Mouse (Mus musculus) mature B cell (primary cell): ENCODE measurements around the gene Zfp318.

Source experiments
- in situ Hi-C: fragments of 300-500 bp; cut with MboI; formaldehyde crosslinking; loops from 2 replicates; pipeline ENCODE4 v1.14.3; 2019

The Zfp318 gene

DNA sequence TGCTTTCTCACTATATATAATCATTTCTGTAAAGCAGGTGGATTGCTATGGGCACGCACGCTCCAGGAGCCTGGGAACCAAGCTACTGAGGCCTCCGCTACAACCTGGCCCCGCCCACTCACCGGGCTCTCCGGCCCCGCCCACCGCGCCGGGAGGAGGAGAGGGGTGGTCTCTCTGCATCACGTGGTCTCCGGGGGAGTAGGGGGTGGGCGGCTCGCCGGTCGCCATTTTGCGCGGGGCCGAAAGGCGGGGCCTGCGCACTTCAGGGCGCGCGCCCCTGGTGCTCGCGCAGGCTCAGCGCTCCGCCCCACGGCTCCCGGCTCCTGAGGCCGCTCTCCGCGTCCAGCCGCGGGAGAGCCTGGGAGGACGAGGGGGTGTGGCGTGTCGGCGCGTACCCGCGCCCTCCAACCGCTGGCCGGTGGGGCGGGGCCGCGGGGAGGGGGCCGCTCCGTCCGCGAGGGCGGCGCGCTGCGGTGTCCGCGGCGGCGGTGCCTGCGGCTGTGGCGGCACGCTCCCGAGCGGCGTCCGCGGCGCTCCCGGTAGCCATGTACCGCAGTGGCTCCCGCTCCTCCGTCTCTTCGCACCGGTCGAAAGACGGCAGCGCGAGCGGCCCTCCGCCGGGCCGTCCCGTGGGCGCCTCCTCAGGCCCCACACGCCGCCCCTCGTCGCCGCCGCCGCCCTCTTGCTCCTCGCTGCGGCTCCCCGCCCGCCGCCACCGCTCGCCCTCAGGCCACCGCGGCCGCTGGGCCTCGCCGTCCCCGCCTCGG is at the start of gene Zfp318:
Gene Zfp318 (plus strand): TSS at position 438 of the 767 bp plus-strand sequence.
- in situ Hi-C loops = no loop called here

DNA sequence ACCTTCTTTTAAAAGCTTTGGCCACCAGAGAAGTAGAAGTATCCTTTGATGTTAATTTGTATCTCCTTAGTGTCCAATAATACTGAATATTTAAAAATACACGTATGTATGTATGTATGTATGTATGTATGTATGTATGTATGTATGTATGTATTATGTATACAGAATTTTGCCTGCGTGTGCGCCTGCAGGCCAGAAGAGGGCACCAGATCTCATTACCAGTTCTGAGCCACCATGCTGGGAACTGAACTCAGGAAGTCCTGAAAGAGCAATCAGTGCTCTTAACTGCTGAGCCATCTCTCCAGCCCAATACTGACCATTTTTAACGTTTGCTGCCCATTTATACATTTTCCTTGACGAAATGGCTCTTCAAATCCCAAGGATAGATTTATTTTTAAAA is 47.1 kb upstream of the Zfp318 start:
- in situ Hi-C loops = no loop called here

DNA sequence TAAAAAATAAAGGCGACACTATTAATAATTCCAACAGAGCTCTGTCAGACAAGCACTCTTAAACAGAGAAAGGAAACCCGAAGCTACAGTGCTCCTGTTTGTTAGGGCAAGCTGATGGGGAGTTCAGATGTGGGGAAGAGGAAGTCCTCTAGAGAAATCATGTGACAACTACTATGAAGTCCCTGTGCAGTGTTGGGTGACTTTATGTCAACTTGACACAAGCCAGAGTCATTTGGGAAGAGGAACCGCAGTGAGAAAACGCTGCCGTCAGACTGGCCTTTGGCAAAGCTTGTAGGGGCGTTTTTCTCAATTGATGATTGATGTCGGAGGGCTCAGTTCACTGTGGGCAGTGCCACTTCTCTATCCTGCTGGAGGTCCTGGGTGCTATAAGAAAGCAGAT is 42.3 kb upstream of the Zfp318 start:
- in situ Hi-C loops = no loop called here

DNA sequence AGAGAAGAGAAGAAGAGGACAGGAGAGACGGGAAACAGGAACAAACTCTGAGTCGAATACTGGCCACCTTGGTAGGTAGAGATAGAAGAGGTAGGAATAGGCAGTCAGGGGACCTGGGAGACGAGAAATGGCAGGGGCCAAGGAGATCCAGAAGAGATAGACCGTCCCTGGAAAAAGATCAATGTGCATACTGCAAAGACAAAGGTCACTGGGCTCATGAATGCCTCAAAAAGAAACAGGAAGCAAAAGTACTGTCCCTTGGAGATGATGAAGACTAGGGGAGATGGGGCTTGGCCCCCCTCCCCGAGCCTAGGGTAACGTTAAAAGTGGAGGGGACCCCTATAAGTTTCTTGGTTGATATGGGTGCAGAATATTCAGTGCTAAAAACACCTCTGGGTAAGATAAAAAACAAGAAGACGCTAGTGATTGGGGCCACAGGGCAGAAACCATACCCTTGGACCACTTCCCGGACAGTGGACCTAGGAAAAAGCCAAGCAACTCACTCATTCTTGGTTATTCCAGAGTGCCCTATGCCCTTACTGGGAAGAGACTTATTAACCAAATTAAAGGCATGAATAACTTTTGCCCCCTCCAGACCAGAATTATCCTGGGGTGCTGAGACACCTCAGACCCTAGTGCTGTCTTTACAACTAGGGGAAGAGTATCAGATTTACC is 32.4 kb upstream of the Zfp318 start:
- in situ Hi-C loops = no loop called here

DNA sequence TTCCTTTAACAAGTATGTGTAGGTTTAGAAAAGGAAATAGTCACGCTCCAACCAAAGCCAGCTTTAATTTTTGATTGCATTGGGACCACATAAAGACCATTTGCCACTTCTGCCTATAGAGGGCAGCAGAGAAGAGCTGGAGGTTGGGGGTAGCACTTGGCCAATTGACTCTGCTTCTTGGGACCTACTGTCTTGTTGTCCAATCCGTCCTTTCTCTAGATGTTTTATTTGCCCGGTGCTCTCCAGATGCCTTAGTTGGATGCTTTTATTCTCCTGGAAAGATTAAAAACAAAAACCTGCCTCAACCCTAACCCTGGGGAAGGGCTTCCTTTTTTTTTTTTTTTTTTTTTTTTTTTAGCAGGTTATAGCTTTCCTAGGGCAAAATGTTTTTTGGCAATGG is 11.7 kb upstream of the Zfp318 start:
- in situ Hi-C loops = no loop called here

DNA sequence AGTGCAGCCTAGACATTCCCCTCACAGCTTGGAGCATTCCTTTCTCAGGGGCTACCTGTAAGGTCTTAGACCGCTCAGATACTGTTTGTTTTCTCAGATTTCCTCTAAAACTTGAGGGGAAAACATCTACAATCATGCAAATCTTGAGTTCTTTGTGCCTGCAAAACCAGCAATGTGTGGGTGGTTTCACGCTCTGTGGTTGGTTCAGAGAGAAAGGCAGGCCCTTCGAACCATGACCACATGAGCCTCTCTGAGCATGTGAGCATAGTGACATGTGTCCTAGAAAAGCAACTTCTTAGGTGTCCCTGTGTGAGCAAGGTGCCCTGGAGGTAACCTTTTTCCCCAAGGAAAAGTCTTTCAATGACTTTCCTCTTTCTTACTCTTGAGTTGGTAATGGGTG is 5.0 kb upstream of the Zfp318 start:
- in situ Hi-C loops = no loop called here

DNA sequence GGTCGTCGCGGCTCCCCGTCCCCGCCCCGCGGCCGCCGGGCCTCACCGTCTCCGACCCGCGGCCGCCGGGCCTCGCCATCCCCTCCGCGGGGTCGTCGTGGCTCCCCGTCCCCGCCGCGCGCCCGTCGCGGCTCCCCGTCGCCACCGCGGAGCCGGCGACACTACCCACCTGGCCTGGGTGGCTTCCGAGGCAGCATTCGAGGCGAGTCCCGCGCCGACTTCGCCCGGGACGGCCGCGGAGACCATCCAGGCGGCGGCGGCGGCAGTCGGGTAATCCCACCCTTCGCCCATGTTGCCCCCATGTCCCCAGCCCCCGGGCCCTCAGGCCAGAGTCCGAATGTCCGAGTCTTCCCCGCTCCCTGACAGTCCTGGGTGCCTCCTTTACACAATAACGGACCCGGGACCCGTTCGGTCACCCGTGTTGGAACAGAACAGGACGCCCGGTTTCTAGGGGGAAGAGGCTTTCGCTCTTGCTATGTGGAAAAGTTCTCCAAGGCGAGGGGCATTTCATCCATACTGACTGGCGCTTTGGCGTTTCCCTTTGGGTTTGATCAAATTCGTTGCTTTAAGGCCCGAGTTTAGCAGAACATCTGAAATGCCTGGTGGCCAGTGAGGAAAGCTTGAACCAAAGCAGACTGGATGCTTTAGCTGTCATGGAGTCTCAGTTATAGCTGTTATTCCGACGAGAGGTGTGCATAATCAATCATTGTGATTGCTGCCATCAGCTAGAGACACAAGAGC is 700 bp downstream of the Zfp318 start:
- in situ Hi-C loops = no loop called here

DNA sequence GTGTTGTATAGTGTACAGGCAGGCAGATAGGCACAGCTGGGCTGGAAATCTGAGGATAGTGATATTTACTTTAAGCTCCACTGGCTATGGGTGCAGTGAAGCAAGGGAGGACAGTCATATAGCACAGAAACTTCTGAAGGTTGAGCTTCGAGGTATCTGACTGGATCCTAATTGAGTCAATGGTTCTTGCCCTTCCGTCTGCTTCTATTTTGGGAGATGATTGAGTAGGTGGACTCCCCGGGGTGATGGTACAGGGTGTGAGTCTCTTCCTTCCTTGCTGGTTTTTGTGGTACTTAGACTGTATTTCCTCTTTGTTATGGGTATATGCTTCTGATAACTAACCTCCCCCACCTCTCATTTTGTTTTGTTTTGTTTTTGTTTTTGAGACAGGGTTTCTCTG is 4.7 kb downstream of the Zfp318 start:
- in situ Hi-C loops = no loop called here

DNA sequence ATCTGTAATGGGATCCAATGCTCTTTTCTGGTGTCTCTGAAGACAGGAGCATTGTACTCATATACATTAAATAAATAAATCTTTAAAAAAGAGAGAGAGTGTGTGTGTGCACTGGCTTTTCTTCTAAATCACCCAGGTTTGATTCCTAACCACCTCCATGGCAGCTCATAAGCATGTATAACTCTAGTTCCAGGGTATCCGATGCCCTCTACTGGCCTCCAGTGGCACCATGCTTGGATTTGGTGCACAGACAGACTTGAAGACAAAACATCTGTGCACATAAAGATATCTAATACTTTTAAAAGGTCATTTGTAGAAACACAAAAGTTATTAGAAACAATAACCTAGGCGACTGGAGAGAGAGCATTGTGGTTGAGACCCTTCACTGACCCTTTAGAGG is 9.5 kb downstream of the Zfp318 start:
- in situ Hi-C loops = no loop called here

DNA sequence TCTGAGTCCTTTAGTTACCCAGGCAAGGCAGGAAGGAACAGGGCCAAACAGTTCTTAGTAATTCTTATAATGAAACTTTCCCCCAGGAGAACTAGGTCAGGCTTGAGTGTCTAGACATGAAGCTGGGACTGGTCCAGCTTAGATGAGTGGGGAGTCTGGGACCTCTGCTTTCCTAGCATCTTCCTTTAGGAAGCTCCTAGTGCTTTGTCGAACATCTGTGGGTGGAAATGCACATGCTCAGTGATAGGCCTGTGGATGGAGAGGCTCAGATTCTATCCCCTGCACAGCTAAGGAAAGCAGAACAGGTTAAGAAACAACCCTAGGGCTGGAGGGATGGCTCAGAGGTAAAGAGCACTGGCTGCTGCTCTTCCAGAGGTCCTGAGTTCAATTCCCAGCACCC is 11.1 kb downstream of the Zfp318 start:
- in situ Hi-C loops = no loop called here

DNA sequence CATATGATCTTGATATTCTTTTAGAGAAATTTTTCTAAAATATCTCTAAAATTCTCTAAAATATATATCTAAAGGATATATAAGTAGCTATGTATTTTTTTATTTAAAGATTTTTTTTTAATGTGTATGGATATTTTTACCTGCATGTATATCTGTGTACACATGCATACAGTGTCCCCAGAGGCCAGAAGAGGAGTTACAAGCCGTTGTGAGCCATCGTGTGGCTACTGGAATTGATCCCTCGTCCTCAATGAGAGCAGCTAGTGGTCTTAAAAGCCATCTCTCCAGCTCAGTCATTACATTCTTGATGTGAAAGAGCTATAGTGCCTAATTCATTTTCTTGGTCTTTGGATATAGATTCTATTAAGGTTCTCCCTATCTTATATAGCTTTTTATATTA is 24.9 kb downstream of the Zfp318 start:
- in situ Hi-C loops = loop anchor here (5.0 kb wide), 1 partner anchor 141 kb away; no protein-coding TSS in a partner anchor

DNA sequence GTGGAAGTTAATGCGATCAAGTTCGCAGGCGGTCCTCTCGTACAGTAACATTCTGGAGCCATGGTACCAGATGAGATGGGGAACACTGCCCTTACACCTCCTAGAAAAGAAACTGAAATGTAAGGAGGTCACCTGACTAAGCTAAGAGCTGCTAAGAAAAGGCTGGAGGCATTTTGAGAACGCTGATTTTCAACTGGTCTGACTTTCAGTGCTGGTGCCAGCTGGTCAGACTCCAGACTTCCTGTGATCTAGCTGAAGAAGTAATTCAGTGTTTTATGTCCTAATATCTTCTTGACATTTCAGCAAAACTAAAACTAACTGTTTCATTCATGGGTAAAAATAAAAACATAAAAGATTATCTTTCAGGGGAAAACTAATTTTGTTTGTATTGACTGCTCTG is 35.1 kb downstream of the Zfp318 start:
- in situ Hi-C loops = no loop called here

DNA sequence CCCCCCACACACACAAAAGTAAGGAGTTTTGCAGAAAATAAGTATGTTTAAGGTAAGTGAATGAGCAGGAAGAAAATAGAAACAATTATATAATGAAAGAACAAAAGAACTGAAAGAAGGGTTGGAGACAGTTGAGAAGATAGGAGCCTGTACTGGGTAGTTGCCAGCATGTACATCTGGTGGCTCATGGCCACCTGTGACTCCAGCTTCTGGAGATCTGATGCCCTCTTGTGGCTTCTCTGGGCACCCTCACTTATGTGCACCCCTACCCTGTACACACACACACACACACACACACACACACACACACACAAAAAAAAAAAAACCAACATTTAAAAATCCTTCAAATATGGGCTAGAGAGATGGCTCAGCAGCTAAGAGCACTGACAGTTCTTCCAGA is 36.2 kb downstream of the Zfp318 start:
- in situ Hi-C loops = no loop called here

DNA sequence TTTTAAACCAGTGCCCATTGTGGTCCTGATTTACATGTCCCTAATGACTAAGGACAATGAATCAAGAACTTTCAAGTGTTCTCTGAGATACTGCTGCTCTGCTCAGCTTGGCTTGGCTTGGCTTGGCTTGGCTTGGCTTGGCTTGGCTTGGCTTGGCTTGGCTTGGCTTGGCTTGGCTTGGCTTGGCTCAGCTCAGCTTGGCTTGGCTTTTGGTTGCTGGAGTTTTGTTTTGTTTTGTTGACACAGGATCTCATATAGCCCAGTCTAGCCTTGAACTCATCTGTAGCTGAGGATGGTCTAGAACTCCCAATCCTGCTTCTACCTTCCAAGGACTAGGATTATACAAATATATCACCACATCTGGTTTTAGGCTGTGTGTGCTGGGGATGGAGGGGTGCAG is 43.0 kb downstream of the Zfp318 start:
- in situ Hi-C loops = no loop called here

DNA sequence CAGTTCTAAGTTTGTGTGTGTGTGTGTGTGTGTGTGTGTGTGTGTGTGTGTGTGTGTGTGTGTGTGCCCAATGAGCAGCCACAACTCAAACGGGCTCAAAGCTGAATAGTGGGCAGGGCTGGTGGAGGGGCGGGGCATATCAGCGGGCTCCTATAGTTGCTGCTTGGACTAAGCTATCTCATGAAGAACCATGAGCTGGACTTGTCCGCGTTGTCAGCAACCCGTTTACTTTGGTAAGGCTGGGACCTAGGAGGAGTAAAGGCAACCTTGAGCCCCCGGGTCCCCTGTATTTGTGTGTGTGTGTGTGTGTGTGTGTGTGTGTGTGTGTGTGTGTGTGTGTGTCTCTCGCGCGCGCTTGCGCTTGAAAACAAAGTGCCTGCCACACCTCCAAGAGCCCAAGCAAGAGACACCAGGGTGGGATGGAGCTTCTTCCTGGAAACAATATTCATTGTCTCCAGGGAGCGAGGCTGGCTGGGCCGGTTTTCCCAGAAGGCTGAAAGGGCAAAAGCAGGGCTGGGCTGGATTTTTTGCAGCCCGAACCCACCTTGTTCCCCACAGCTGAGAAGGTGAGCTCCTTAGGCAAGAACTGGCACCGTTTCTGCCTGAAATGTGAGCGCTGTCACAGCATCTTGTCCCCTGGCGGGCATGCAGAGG is 45.4 kb downstream of the Zfp318 start, which contains the start of gene Crip3:
Gene Crip3 (plus strand): TSS at position 166 of the 654 bp plus-strand sequence.
- in situ Hi-C loops = no loop called here

DNA sequence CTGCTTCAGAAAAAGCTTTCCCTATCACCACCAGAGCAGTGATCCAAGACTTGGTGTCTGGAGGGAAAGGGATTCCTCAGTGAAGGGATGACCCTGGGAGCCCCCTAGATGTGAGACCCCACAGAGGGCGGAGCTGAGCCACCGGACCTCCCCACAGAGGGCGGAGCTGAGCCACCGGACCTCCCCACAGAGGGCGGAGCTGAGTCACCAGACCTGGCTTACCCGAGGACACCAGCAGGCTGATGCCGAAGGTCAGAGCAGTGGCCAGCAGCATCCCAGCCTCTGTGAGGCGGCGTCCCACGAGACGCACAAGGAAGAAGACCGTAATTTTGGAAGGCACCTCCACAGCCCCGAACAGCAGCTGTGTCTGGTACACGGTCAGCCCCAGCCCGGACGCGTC is 50.1 kb downstream of the Zfp318 start:
- in situ Hi-C loops = no loop called here

DNA sequence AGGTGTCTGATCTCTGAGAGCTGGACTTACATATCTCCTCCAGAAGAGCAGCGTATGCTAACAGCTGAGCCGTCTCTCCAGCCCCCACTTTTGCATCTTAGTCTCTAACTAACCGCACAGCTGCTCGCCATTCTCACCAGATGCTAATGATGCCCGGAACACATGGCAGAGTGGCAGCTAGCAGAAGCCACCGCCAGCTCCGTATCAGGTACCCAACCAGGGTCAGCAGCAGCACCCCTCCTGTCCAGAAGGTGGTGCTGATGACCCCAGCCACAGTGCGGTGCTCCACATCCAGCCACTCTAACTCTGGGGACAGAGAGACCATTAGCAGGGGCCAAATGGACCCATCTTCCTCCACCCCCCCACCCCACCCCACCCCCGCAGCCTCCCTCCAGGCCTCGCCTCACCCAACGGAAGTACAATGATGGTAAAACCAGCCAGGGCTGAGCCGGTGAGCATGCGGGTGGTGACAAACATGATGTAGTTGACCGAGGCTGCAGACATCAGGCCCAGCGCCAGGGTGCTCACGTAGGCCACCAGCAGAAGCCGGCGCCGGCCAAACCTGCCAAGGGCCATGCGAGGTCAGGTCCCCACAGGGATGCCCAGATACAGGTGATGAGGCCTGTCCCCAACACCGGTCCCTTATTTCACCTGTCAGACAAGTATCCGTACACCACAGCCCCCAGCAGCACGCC is 53.3 kb downstream of the Zfp318 start:
- in situ Hi-C loops = no loop called here

DNA sequence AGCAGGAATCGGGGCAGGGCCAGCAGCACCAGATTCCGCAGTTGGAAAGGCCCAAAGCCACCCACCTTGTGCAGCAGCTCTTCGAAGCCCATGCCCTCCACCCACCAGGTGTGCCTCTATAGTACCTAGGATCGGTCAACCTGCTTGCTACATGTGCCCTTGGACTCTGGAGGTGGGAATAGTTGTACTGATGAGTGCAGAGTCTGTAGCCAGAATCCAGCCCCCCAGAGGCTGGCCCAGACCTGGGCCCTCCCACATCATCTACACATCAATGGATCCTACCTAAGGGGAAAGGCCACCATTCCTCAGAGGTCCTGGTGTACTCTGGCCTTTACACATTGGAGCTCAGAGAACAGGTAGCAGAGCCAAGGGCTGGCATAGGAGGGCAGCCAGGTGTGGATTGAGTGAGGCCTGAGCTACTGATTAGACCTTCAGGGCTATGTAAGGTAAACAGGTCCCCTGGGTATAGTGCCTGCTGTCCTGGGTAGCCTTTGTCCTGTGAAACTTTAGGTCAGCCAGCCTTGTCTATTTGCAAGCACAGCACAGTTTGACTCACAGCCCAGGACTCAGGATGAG is 54.9 kb downstream of the Zfp318 start, which contains the start of gene Slc22a7:
Gene Slc22a7 (minus strand): TSS at position 160 of the 576 bp plus-strand sequence.
- in situ Hi-C loops = no loop called here

DNA sequence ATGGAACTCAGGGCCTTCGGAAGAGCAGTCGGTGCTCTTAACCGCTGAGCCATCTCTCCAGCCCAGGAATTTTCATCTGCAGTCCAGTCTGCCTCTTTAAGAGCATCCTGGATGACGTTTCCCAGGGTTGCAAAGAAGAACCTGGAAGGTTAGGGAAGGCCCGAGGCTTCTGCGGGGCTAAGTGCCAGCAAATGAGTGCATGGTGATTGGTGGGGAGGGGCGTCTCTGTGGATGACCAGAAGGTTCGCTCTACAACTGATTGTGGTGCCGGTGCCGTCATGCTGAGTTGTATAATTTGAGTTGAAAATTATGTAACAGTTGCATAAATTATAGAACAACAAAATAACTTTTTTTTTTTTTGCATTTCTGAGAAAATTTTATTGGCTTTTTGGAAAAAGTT is 55.6 kb downstream of the Zfp318 start:
- in situ Hi-C loops = no loop called here

DNA sequence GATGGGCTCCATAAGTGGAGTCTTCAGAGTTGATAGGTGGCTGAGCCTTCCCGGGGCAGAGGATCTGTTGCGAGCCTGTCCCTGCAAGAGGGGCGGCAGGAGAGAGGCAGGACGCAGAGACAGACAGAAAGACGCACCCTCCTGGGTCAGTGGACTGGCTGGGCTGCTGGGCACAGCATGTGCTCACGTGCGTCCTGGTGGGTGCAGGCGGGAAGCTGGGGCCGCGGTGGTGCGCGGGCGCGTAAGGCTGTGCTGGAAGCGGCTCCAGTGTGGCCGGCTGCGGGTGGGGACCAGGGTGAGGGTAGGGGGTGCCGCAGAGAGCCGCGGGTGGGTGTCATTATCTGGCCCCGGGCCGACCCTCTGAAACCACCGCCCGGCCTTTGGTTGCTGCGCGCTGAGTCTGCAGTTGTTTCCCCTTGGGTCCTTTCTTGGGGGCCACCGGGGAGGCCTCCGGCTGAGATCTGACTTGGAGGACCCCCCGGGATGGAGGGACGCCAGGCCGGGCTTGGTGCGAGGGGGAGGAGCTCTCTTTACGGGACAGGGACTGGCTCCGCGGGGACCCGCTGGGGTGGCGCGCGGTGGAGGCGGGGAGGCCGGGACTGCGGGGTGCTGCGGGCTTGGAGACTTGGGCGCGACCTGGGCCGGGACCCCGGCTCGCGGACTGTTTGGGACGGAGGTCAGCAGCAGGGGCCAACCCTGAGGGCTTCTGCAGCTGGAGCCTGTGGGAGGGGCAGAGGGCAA is 61.5 kb downstream of the Zfp318 start:
- in situ Hi-C loops = no loop called here
